Mouse (Mus musculus) heart, adult 18-20 months (tissue): ENCODE measurements at regions not wholly inside any gene's neighbourhood (a gene's known extent, or its start where the extent isn't known, plus 50 kb on each side); places are given as distances from the start of the nearest gene placed in this dataset.

Experiments
- DNase-seq, 2 experiments: peaks; one replicate each; pipeline ENCODE4 v3.0.0; 2021 to 2022; ENCODE audit warnings: mixed read lengths in 1 of 2

DNA sequence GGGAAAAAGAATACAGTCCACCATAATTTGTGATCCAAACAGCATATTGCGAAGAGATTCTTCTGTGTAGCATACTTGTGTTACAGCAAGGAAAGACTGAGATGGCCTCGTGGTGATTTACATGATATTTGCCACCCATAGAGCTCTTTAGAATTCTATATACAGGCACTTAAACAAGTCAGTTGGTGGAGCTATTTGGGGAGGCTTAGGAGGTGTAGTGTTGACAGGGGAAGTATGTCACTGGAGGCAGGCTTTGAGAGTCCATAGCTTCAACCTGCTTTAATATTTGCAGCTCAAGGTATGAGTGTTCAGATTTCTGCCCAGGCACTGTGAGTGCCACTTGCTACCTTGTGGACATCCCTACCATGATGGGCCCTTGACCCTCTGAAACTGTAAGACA, 187.3 kb downstream of the Ostf1 start:
- DNase-seq: no peak

- DNase-seq: no peak
These were observed 195.3 kb downstream of the Ostf1 start for GRCm38 (mm10) chr19:18436351-18436750.

- peak in 1 of 2 experiments; percentile 5 for DNase-seq
These were observed 211.2 kb downstream of the Ostf1 start for GRCm38 (mm10) chr19:18420381-18420785.

DNA sequence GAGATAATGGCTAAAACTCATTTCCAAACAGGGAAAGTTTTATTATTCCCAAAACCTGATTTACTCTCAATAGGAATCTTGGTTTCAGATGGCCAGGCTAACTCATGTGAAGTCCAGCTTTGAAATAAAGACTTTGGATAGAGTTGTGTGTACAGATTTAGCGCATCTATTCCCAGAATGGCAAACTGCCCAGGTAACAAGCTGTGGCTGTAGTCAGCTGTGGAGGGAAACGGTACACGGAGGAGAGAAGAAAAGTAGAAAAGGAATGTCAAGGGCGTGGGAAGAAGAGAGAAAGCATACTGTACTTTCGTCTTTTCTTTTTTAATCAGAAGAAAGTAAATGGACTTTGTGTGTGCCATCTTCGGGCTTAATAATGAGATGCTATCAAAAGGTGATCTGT, 213.1 kb downstream of the Ostf1 start:
- DNase-seq: peak; percentile 15 to 41

- no peak for DNase-seq
These were observed 254.0 kb downstream of the Ostf1 start for GRCm38 (mm10) chr19:18377466-18378089.

DNA sequence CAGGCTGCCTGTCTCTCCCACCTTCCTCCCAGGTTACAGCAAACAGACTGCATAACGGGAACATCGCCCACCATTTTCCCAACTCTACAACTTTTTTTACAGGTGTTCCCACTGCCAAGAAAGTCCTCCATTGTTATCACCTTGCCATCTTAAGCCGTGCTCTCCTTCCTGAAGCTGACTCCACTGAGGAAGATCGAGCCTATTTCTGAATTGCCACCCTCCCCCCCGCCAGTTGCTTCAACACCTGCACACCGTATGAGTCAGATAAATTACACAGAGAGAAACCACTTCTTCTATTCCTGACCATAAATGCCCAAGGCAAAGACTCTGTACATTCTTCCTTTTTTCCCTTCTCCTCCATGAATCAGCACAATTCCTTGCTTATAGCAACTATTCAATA, 263.0 kb downstream of the Ostf1 start:
- DNase-seq: no peak

DNA sequence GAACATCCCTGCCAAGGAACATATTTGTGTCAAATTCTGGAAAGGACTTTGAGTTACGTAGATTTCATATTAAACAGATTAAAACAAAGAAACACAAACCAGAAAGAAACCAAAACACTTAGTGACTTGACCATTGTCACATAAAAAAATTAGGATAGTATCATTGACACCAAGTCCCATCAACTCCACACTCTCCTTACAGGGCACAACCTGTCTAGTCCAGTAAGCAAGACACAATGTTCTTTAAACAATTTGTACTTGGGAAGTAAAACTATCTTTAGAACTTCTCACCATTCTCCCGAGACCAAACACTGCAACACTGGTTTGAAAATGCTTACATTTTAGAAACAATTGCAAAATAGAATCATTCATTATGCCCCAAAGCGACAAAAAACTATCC, 277.7 kb downstream of the Ostf1 start:
- no peak for DNase-seq

DNA sequence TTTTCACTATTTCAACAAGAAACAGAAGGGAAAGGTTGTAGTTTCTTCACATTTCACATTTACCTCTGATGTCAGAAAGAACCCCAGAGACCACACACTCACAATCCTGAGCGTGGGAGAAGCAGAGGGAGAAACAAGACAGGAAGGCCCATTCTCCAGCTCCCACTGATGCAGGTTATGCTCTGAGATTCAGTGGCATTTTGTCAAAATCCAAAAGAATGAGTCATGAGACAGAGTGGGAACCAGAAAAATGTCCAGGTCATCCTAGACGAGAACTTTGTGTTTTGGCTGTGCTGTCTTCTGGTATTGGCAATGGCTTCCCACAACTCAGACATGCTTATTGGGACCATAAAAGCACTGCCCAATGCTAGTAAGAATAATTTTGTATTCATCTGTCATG, 285.9 kb downstream of the Ostf1 start:
- DNase-seq: no peak

GRCm38 (mm10) chr19:18343647-18344046, 288.0 kb downstream of the Ostf1 start:
- DNase-seq: peak; percentile 39 to 40

GRCm38 (mm10) chr19:18343003-18343402, 288.6 kb downstream of the Ostf1 start:
- DNase-seq: peak in 1 of 2 experiments; percentile 4

- DNase-seq: peak in 1 of 2 experiments; percentile 3
These were observed 293.6 kb downstream of the Ostf1 start for GRCm38 (mm10) chr19:18337819-18338555.

- DNase-seq: no peak
These were observed 295.0 kb downstream of the Ostf1 start for GRCm38 (mm10) chr19:18336637-18337036.

- no peak for DNase-seq
These were observed 297.0 kb downstream of the Ostf1 start for GRCm38 (mm10) chr19:18334639-18335038.

- DNase-seq: no peak
These were observed 299.8 kb downstream of the Ostf1 start for GRCm38 (mm10) chr19:18331811-18332210.

DNA sequence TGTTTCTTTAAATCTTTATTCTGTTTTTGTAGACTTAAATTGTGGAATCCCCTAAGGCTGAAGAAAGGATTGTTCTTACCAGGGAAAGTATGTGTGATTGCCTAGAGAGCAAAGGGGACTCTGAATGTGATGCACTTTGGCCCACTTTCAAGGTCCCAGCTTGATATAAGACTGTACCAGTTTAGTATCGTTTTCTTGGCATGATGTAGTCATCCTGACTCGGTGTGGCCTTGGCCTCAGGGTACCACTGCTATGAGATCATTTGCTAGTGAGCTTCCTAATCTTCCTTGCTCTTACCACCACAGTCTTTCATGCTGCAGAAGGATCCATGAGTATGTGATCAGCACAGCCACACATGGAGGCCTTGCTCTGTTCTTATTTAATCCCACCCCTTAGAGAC, 302.2 kb downstream of the Ostf1 start:
- DNase-seq: no peak

DNA sequence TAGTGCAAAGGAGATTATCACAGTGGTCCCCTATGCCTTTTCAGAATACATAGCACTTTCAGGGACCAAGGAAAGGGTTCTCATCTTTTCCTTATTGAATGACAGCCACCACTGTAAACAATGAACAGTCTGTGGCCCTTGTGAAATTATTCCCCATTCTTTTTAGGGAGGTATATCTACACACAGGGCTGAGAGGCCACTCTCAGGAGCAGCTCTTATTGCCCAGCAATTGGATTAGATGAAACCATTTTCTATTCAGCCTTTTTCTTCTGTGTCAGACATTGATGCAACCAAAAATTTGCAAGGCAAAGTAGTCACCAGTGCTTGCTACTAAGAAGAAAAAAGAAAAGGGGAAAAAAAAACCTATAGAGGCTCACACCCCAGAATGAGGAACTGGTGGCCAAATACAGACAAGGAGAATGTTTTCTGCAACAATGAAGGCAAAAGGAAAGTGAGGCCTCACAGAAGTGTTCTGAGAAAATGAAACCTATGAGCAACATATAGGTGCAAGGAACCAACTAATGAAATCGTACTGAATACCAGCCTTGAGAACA, 313.2 kb downstream of the Ostf1 start:
- DNase-seq: no peak

DNA sequence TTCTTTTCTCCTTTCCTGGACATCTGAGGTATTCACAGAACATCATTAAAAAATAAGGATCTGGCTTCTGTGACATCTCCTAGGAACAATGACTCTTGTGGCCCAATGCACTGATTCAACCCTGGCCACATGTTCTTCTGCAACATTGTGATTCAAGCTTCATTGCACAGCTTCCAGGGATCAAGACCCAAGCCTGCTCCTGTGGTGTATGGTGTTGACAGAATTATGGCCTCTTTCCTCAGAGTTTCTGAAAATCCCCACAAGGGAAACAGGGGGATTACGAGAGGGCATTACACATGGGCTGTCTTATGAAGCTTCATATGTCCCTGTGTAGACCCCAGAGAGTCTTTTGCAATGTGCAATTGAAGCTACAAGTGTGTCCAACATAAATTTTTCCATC, 358.2 kb downstream of the Ostf1 start:
- no peak for DNase-seq

DNA sequence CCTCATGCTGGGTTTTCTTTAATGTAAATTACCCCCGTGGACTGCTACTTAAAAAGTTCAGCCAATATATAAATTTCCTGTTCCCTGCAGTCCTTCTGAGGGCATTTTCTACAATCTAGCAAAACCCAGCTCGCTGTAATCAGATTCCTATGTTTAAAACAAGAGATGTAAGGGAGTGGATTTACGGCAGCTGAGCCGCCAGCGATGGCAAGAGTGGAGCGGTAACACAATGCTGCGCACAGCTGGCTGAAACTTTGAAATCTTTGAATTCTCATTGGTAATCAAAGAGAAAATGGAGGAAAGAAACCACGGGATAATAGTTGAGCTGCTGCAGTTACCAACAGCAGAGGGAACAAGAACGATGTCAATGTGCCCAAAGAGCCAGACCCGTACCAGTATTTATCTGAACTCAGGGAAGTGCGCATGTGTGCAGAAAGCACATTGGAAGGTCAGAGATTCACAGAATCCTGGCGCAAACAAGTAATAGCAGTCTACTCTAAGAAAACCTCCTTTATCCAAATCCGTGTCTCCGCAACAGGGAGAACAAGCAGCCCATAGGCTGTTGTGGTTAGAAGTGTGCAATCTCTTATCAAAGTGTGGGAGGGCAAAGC, 376.4 kb downstream of the Ostf1 start:
- DNase-seq: no peak

GRCm38 (mm10) chr19:18253333-18253732, 378.3 kb downstream of the Ostf1 start:
- DNase-seq: no peak
